Mouse (Mus musculus): Measurements from ENCODE around the gene Olfr722. TPM values are rescaled to one million over a fixed set of nuclear protein-coding genes. Genes with fewer than 3 reads are reported as not detected.

Olfr722 gene
- not detected in 2 replicates for polyA plus RNA-seq (2012; rRNA removed)

GRCm38 (mm10) chr14:49901899-49902298, at the start of gene Olfr722:
Olfr722 (minus strand) TSS chr14:49901999.

DNA sequence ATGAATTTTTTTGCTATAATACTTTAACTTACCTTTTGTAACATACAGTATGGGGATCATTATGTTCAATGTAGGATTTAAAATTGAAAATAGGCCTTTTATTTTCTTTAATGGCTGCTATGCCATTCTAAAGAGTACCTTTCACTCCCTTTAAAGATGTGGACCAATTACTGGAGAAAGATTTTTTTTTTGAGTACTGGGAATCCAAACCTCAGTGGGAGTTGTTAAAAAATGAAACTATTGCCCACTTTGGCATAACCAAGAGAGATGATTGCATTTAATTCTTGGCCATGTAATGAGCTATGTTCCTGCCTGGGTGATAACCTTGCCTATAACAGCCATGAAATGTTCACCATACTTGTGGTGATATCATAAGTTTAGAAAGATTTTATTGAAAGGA, 29.9 kb upstream of the Olfr722 start, which contains the start of gene Olfr723:
Olfr723 (minus strand) TSS at position 101 of the 400 bp plus-strand sequence.

Other genes with a start within 250 kb of the Olfr722 start
- 0.25 and 0.73 TPM in 2 replicates for gene Armh4, start 118.6 kb downstream of the Olfr722 start, polyA plus RNA-seq (2012; rRNA removed)
- gene Olfr723, start 29.8 kb upstream of the Olfr722 start, polyA plus RNA-seq (2012; rRNA removed), result not detected in 2 replicates
- gene Olfr724, start 61.3 kb upstream of the Olfr722 start, polyA plus RNA-seq (2012; rRNA removed), result not detected in 2 replicates
- gene Olfr725, start 138.4 kb upstream of the Olfr722 start, polyA plus RNA-seq (2012; rRNA removed), result not detected in 2 replicates
- not detected in 2 replicates for gene Olfr726, start 189.0 kb upstream of the Olfr722 start, polyA plus RNA-seq (2012; rRNA removed)
- gene Olfr727, start 221.2 kb upstream of the Olfr722 start, polyA plus RNA-seq (2012; rRNA removed), result not detected in 2 replicates
- not detected in 2 replicates for gene Olfr728, start 240.7 kb upstream of the Olfr722 start, polyA plus RNA-seq (2012; rRNA removed)

Data from stomach, adult 2 months (tissue).